Mouse (Mus musculus): ENCODE measurements around the gene Ccnl2. TPM values are rescaled to one million over a fixed set of nuclear protein-coding genes. Genes with fewer than 3 reads are reported as not detected.
A peak's percentile ranks its signal among the peaks of the same experiment; 100 is the strongest.

The Ccnl2 gene
- total RNA-seq, 1 experiment from 2014 or later, result 83.7 TPM

DNA sequence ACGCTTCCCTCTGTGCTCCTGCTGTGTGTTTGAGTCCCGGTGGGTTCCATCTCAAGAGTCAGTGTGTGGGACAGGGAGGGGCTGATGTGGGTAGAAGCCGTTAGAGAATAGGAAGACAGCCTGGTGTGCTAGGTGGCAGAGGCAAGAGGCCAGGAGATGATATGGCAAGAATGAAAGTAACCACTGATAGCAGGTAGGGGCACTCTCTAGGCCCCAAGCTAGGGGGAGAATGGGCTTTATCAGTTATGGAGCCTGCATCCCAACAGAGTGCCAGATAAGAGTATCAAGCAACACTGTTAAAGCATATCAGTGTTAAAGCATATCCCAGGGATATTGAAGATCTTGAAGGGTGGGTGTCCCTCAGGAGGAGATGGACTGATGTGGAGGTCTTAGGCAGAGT lies 44.6 kb downstream of the Ccnl2 start:
- no peak for ATAC-seq (replicated peaks; ENCODE audit: low read depth, poor library complexity, severe bottlenecking)

DNA sequence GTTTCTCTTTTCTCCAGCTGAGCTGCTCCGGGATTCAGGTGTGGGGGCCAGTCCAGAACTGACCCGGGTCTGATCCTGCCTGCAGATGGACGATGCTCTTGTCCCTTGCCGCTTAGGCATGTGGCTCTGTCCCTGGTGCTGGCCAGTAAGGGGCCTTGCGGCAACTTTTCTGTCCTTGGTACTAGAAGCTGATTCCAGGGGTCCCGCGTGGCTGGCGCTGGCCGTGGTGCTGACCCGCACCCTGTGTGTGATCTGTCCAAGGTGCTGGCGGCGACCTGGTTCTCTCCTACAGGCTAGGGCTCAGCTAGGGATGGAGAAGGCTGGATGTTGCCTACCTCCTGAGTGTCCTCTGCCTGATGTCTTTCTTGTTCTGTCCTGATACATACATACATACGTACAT lies 47.0 kb downstream of the Ccnl2 start:
- ATAC-seq (replicated peaks; ENCODE audit: low read depth, poor library complexity, severe bottlenecking), result peak; percentile 77

DNA sequence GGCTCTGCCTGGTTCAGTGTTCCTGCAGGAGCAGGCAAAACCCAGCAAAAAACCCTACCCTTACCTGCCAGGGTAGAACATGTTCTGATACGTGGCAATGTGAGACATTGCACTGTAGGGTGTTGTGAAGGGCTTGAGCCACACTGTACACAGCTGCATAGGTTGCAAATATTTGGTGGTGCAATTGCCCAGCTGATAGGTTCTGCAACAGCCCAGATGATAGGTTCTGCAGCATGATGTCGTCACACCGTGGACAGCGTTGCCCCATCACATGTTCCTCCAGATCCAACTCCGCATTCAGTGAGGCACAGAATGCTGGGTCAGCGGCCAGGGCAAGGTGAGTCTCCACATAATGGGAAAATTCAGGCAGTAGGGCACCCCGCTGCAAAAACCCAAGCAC lies 49.5 kb downstream of the Ccnl2 start:
- no peak for ATAC-seq (replicated peaks; ENCODE audit: low read depth, poor library complexity, severe bottlenecking)

DNA sequence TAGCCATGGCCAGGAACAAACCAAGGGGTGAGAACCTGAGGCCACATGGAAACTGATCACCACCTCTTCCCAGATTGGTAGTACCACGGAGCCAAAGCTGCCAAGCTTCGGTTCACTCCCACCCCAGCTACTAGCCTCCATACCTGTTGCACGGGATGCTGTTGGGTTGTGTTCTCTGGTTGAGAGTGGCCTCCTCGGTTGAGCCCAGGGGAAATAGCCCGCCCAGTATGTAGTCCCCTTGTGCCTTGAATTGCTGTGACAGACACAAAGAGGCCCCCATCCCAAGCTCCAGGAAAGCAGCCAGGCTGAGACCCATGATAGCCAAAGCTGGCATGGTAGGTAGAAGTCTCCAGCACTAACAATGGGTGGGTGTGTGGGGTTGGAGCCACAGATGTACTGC lies 50.7 kb downstream of the Ccnl2 start, which contains the start of gene Tas1r3:
Gene Tas1r3, minus strand, starts transcription at position 362 of the 400 bp plus-strand sequence.
- no peak for ATAC-seq (replicated peaks; ENCODE audit: low read depth, poor library complexity, severe bottlenecking)

DNA sequence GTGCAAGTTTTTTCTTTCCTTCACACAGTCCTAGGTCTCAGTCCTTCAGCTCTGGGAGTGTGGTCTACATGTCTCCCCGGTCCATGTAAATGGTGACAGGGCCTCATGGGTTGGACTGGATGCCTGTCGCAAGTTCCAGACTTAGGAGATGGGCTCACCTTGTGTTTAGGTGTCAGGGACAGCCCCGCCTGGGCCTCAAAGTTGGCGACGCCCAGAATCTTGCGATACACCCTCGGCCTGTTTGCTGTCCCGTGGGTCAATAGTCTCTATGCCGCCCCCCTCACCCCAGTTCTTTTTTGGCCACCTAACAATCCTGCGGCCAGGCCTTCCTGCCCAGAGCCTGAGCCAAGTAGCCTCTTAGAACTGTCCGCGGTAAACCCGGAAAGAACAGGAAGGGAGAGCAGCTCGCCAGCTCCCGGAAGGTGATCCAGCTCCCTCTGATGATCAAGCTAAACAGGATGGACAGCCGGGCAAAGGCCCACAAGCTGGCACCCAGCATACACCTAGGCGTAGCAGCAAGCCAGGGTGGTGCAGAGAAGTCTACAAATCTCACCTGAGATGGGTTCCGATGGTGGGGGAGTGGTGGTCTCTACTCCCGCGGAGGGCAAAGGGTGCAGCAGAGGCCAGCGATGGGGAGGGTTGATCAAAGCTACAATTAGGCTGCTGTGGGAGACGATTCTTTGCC lies 56.5 kb downstream of the Ccnl2 start:
- ATAC-seq (replicated peaks; ENCODE audit: low read depth, poor library complexity, severe bottlenecking), result peak; percentile 28

DNA sequence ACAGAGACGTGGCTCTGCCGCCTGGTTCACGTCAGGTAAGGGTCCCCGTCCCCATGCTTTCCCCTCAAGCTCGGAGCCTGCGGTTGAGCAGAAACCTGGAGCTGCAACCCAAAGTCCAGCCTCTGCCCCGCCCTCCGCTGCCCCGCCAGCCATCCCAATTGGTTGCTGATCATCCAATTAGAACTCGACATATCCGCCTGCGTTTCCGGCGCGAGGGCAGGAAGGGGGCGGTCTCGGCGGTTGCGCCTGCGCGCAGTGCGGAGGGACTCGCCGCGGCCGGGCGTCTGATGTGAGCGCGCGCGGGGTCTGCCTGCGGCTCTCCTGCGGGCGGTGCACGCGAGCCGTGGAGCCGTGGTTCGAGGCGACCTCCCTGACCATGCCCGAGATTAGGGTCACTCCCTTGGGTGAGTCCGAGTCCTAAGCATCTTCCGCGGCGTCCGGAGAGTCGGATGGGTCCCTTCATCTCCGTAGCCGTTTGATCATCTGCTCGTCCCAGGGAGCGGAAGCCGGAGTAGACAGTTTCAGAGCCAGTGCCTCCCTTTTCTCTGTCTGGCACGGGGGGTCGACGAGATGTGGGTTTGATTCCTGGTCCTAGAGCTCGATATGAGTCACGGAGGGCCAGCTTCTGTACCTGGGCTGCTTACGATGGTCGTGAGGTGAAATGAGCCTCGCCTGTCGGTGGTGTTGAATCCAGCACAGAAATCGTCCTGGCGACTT lies 57.2 kb downstream of the Ccnl2 start, which contains the start of the genes Cptp and Ints11:
Gene Cptp, minus strand, starts transcription at position 124 of the 717 bp plus-strand sequence.
Gene Ints11, plus strand, starts transcription at position 230 of the 717 bp plus-strand sequence.
- ATAC-seq (replicated peaks; ENCODE audit: low read depth, poor library complexity, severe bottlenecking), result peak; percentile 96

DNA sequence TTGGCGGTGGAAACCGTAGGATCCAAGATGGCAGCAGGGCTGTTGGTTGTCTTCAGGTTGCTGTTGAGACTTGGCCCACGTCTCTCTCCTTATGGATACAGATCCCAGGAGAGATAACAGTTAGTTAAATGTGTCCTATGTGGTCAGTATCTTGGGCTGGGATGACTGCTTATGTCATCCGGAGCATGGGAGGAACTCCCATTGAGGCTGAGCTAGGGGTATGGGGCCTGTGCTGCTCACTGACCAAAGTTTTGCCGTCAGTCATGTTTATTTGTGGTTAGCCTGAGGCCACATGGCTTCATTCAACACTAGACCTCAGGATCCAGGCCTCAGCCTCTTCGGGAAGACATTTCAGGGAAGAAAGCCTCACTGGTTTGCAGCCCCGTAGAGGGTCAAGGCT lies 59.1 kb downstream of the Ccnl2 start:
- no peak for ATAC-seq (replicated peaks; ENCODE audit: low read depth, poor library complexity, severe bottlenecking)

Other genes starting within 250 kb of the Ccnl2 start
- gene Slc35e2, start 211.1 kb upstream of the Ccnl2 start, total RNA-seq (2017), result 14.2 and 15.8 TPM in 2 replicates
- gene Cdk11b, start 187.6 kb upstream of the Ccnl2 start, total RNA-seq (2017), result 50.8 and 66.1 TPM in 2 replicates
- gene Gm10563, start 167.1 kb upstream of the Ccnl2 start, total RNA-seq (2017), result not detected in 2 replicates
- gene Mmp23, start 159.1 kb upstream of the Ccnl2 start, total RNA-seq (2017), result 0.91 TPM in 1 of 2 replicates, not detected in the other
- 18.9 and 21.1 TPM in 2 replicates for gene Mib2, start 143.3 kb upstream of the Ccnl2 start, total RNA-seq (2017)
- gene Fndc10, start 118.1 kb upstream of the Ccnl2 start, total RNA-seq (2017), result 2.9 and 3.2 TPM in 2 replicates
- gene Ssu72, start 107.7 kb upstream of the Ccnl2 start, total RNA-seq (2017), result 73.2 and 108 TPM in 2 replicates
- 0.29 TPM in 1 of 2 replicates, not detected in the other for gene Tmem240, start 77.7 kb upstream of the Ccnl2 start, total RNA-seq (2017)
- 77.0 and 120 TPM in 2 replicates for gene Atad3a, start 51.4 kb upstream of the Ccnl2 start, total RNA-seq (2017)
- gene Vwa1, start 37.8 kb upstream of the Ccnl2 start, total RNA-seq (2017), result 0.27 and 0.29 TPM in 2 replicates
- gene Tmem88b, start 26.6 kb upstream of the Ccnl2 start, total RNA-seq (2017), result not detected in 2 replicates
- not detected in 2 replicates for gene Ankrd65, start 22.1 kb upstream of the Ccnl2 start, total RNA-seq (2017)
- 55.4 and 70.3 TPM in 2 replicates for gene Mrpl20, start 9.6 kb upstream of the Ccnl2 start, total RNA-seq (2017)
- gene Aurkaip1, start 18.8 kb downstream of the Ccnl2 start, total RNA-seq (2017), result 89.9 and 123 TPM in 2 replicates
- not detected in 2 replicates for gene Mxra8, start 27.2 kb downstream of the Ccnl2 start, total RNA-seq (2017)
- gene Dvl1, start 34.9 kb downstream of the Ccnl2 start, total RNA-seq (2017), result 9.2 and 11.4 TPM in 2 replicates
- gene Tas1r3, start 50.9 kb downstream of the Ccnl2 start, total RNA-seq (2017), result 0.09 TPM in 1 of 2 replicates, not detected in the other
- gene Cptp, start 57.0 kb downstream of the Ccnl2 start, total RNA-seq (2017), result 9.2 and 10.2 TPM in 2 replicates
- gene Ints11, start 57.1 kb downstream of the Ccnl2 start, total RNA-seq (2017), result 17.5 and 25.1 TPM in 2 replicates
- gene Pusl1, start 79.3 kb downstream of the Ccnl2 start, total RNA-seq (2017), result 18.1 and 39.2 TPM in 2 replicates
- 18.0 and 20.1 TPM in 2 replicates for gene Acap3, start 79.3 kb downstream of the Ccnl2 start, total RNA-seq (2017)
- 91.5 and 103 TPM in 2 replicates for gene Ube2j2, start 131.3 kb downstream of the Ccnl2 start, total RNA-seq (2017)
- gene C1qtnf12, start 149.8 kb downstream of the Ccnl2 start, total RNA-seq (2017), result 70.8 and 78.2 TPM in 2 replicates
- gene B3galt6, start 180.2 kb downstream of the Ccnl2 start, total RNA-seq (2017), result 7.5 and 9.0 TPM in 2 replicates
- gene Sdf4, start 180.4 kb downstream of the Ccnl2 start, total RNA-seq (2017), result 125 and 157 TPM in 2 replicates
- gene Tnfrsf4, start 201.4 kb downstream of the Ccnl2 start, total RNA-seq (2017), result not detected in 2 replicates
- 6.1 and 9.8 TPM in 2 replicates for gene Tnfrsf18, start 213.7 kb downstream of the Ccnl2 start, total RNA-seq (2017)
- gene Ttll10, start 246.9 kb downstream of the Ccnl2 start, total RNA-seq (2017), result not detected in 2 replicates

Data from common myeloid progenitor, adult 5-6 weeks (primary cell).